Mouse (Mus musculus) layer of hippocampus, adult 2 months (tissue): ENCODE results near the gene Scn8a. TPM values are rescaled to one million over a fixed set of nuclear protein-coding genes. Genes with fewer than 3 reads are reported as not detected.
"Not testable (repeated sequence)": the region's sequence is repeated elsewhere in the genome, so short reads cannot be mapped to it uniquely, and the experiment has no call there.

ENCODE experiments used
- DNase-seq, 2 experiments: peaks; one replicate each; pipeline ENCODE4 v3.0.0; 2022; ENCODE audit warnings: low spot score in 2 of 2
- H3K27ac ChIP-seq: fragments of 200-600 bp; 2 replicates; pipeline ENCODE4 v1.8.1; 2022
- H3K4me3 ChIP-seq: fragments of 200-600 bp; 2 replicates; pipeline ENCODE4 v1.8.1; 2022; ENCODE audit warnings: mild to moderate bottlenecking
- CTCF ChIP-seq: fragments of 200-600 bp; conservative IDR thresholded peaks from 2 replicates; pipeline ENCODE4 v1.8.1; 2022; ENCODE audit warnings: antibody characterized with exemption, mild to moderate bottlenecking, moderate library complexity
- long read RNA-seq, 2 experiments: library from polyadenylated mRNA; stranded (forward); transcript quantifications; one replicate each; pipeline ENCODE4 v2.0.0; 2021; ENCODE audit warnings: borderline mapping rate in 2 of 2
- total RNA-seq, 2 experiments: library from RNA; stranded (reverse); gene quantifications; 2 replicates each; pipeline ENCODE4 v1.2.3; 2021

The Scn8a gene
- total RNA-seq = 100 to 1,000 TPM; 245 to 263 TPM
- long read RNA-seq, experiment 1, full-length matches to known transcripts = 40 of 141 reads
- long read RNA-seq, experiment 1, partial matches to known transcripts = 21 of 141 reads
- long read RNA-seq, experiment 1, other reads (novel, unspliced or antisense) = 80 of 141 reads
- long read RNA-seq, experiment 2, full-length matches to known transcripts = 60 of 212 reads
- long read RNA-seq, experiment 2, partial matches to known transcripts = 35 of 212 reads
- long read RNA-seq, experiment 2, other reads (novel, unspliced or antisense) = 117 of 212 reads

- no peak for TF ChIP-seq CTCF
- no peak for DNase-seq
- Histone ChIP-seq H3K27ac (peak within 1 kb of the TSS; percentile 96), H3K4me3 (peak within 1 kb of the TSS; percentile 70)
Observed at GRCm38 (mm10) chr15:100869558-100869957, at the start of gene Scn8a. TSS of gene Scn8a (plus strand) at chr15:100869858.

- peak; percentile 53 for TF ChIP-seq CTCF
- no peak for DNase-seq
- no peak overlapping the region for H3K27ac ChIP-seq
- H3K4me3 ChIP-seq = no peak overlapping the region
Observed at GRCm38 (mm10) chr15:100821824-100822223, 47.8 kb upstream of the Scn8a start.

GRCm38 (mm10) chr15:100822370-100822769 lies 47.3 kb upstream of the Scn8a start:
- H3K27ac ChIP-seq, DNase-seq, H3K4me3 ChIP-seq: not testable (repeated sequence)

DNA sequence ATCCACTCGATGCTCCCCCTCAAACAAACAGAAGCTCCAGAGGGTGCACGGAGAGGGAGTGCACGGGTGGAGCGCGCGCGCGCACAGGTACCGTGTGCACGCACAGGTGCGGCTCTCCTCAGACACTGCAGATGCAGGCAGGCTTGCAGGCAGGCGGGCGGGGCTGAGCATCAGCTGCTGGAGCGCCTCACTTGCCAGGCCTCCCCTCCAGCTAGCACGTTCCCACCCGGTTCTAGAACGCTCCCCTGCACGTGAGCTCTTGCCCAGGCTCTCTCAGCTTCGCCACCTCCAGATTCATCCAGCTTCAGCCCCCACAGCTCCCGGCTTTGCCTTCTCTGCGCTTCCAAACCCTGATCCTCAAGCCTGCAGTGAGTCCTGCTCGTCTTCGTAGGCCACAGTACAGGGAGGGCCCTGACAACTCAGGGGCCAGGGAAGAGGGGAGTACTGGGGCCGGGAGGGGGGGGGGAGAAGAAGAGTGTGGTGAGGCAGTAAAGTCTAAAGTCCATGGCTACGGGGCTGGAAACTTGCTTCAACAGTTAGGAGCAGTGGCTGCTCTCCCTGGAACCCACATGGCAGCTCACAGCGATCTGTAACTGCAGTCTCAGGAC lies 44.3 kb upstream of the Scn8a start:
- H3K27ac ChIP-seq = peak overlapping the region; percentile 76
- no peak for TF ChIP-seq CTCF
- peak; percentile 44 to 49 for DNase-seq
- H3K4me3 ChIP-seq = no peak overlapping the region

DNA sequence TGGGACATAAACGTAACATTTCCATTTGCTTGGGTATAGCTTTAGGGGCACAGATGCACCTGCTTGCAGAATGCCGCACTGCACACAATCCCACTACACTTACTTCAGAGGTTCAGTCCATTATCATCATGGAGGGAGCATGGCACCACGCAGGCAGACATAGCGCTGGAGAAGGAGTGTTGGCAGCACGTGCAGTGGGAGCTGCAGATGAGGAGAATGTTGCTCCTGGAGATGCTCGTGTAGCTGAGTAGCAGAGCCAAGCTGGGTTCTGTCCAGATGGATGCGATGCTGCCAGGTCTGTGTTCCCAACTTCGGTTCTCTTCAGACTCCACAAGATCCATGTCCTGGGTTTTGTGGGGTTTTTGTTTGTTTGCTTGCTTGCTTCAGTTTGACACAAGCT lies 43.6 kb upstream of the Scn8a start:
- H3K27ac ChIP-seq = peak overlapping the region; percentile 76
- no peak for TF ChIP-seq CTCF
- no peak for DNase-seq
- H3K4me3 ChIP-seq = no peak overlapping the region

DNA sequence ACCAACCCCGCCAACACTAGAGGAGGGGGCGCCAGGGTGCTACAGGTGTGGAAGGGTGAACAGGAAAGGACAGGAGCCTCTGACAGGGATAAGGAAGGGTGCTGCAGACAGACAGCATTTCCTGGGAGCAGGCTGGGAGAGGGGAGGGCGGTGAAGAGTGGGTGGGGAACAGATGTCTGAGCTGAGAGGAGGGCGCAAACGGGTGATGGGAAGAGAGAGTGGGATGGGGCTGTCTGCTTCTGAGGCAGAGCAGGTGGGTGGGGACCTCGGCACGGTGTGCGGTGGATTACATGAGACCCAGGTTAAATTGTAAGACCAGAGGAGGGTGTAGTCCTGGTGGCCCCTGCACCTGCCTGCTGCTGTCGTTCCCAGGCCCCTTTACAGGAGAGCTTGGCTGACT lies 39.9 kb upstream of the Scn8a start:
- TF ChIP-seq CTCF = no peak
- Histone ChIP-seq H3K4me3 (no peak overlapping the region), H3K27ac (peak overlapping the region; percentile 91)
- peak; percentile 83 to 87 for DNase-seq

- peak; percentile 79 for TF ChIP-seq CTCF
- DNase-seq = no peak
- Histone ChIP-seq H3K27ac (peak overlapping the region; percentile 91), H3K4me3 (no peak overlapping the region)
Observed at GRCm38 (mm10) chr15:100830682-100831081, 39.0 kb upstream of the Scn8a start.

DNA sequence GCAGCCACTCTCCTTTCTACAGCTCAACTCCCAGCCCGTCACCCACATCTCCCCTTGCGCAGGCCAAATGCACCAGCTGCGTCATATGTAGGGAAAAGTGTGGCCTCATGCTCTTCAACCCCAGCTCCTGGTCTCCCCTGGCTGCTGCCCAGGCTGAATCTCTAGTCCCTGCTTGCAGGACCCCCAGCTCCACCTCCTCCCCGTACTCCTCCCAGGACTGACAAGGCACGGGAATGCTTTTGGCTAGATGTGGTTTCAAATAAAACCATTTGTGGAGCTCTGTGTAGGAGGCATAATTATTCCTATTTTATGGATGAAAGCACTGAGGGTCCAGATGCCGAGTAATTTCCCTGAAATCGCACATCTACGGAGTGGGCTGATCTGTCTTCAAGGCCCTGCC lies 37.5 kb upstream of the Scn8a start:
- Histone ChIP-seq H3K4me3 (no peak overlapping the region), H3K27ac (peak overlapping the region; percentile 91)
- TF ChIP-seq CTCF = no peak
- peak in 1 of 2 experiments; percentile 65 for DNase-seq

GRCm38 (mm10) chr15:100832784-100833183 lies 36.9 kb upstream of the Scn8a start:
- no peak overlapping the region for H3K4me3 ChIP-seq
- DNase-seq = peak in 1 of 2 experiments; percentile 68
- H3K27ac ChIP-seq = peak overlapping the region; percentile 91
- no peak for TF ChIP-seq CTCF

- DNase-seq = no peak
- TF ChIP-seq CTCF = no peak
- H3K4me3 ChIP-seq = no peak overlapping the region
- H3K27ac ChIP-seq = no peak overlapping the region
Observed at GRCm38 (mm10) chr15:100836729-100837128, 32.9 kb upstream of the Scn8a start.

DNA sequence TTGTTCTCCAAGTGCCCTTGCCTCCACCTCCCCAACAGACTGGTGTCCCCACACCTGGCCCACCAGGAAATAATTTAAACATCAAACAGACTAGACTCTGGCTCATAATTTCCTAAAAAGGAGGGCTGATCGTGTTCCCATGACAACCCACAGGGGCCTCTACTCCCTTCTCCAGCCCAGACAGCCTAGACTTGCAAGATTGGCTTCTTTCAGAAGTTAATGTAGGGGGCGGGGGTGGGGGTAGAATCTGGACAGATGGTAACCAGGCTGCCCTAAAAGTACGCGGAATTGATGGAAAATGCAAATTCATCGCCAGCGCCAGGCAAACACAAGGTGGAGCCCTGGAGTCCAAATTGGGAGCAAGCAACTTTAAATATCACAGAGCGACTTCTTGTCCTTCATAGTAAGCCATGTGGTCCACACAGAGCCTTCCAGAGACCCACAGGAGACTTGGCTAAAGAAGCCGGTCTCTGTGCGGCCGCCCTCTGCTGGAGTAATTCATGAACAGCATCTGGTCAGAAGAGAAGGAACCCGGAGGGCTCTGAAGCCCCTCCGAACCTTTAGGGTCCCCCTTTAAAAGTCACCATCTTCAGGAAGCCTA lies 31.0 kb upstream of the Scn8a start:
- TF ChIP-seq CTCF = peak; percentile 81
- Histone ChIP-seq H3K27ac (peak overlapping the region; percentile 54; the same call in 1 of the 2 replicates), H3K4me3 (no peak overlapping the region)
- DNase-seq = peak; percentile 58 to 62

- H3K4me3 ChIP-seq = no peak overlapping the region
- no peak for TF ChIP-seq CTCF
- H3K27ac ChIP-seq = no peak overlapping the region
- no peak for DNase-seq
Observed at GRCm38 (mm10) chr15:100844336-100844735, 25.3 kb upstream of the Scn8a start.

GRCm38 (mm10) chr15:100845049-100845879 lies 24.4 kb upstream of the Scn8a start:
- Histone ChIP-seq H3K4me3 (no peak overlapping the region), H3K27ac (peak overlapping the region; percentile 67)
- DNase-seq = no peak
- TF ChIP-seq CTCF = no peak
